Mouse (Mus musculus): ENCODE data around the gene Zfp697. TPM values are rescaled to one million over a fixed set of nuclear protein-coding genes. Genes with fewer than 3 reads are reported as not detected.
"Not testable (repeated sequence)": the region's sequence is repeated elsewhere in the genome, so short reads cannot be mapped to it uniquely, and the experiment has no call there.

Zfp697 gene
- polyA plus RNA-seq, 1 experiment from 2014 or later = 9.2 TPM

- not testable (repeated sequence) for H3K9me3 ChIP-seq (ENCODE audit: low read length); H3K27ac ChIP-seq (ENCODE audit: low read length); H3K27me3 ChIP-seq (replicated peaks; ENCODE audit: insufficient read depth, low read length); ATAC-seq; H3K36me3 ChIP-seq (ENCODE audit: insufficient read depth, low read length); H3K4me2 ChIP-seq (replicated peaks; ENCODE audit: low read depth, low read length); H3K4me1 ChIP-seq (ENCODE audit: insufficient read depth, low read depth, low read length); H3K4me3 ChIP-seq (ENCODE audit: low read depth, low read length); H3K9ac ChIP-seq (replicated peaks; ENCODE audit: low read depth); DNase-seq (ENCODE audit: low spot score)
- WGBS = no CpG with 5 or more reads among the region's 5 CpGs
Measured at GRCm38 (mm10) chr3:98560711-98561110, 178.4 kb downstream of the Zfp697 start.

- no CpG with 5 or more reads among the region's 2 CpGs for WGBS
- not testable (repeated sequence) for ATAC-seq; H3K4me2 ChIP-seq (replicated peaks; ENCODE audit: low read depth, low read length); H3K4me1 ChIP-seq (ENCODE audit: insufficient read depth, low read depth, low read length); H3K4me3 ChIP-seq (ENCODE audit: low read depth, low read length); H3K36me3 ChIP-seq (ENCODE audit: insufficient read depth, low read length); H3K27me3 ChIP-seq (replicated peaks; ENCODE audit: insufficient read depth, low read length); DNase-seq (ENCODE audit: low spot score); H3K9me3 ChIP-seq (ENCODE audit: low read length); H3K9ac ChIP-seq (replicated peaks; ENCODE audit: low read depth); H3K27ac ChIP-seq (ENCODE audit: low read length)
Measured at GRCm38 (mm10) chr3:98563831-98564230, 181.6 kb downstream of the Zfp697 start.

- not testable (repeated sequence) for H3K4me2 ChIP-seq (replicated peaks; ENCODE audit: low read depth, low read length); ATAC-seq; H3K4me3 ChIP-seq (ENCODE audit: low read depth, low read length); H3K27ac ChIP-seq (ENCODE audit: low read length); H3K4me1 ChIP-seq (ENCODE audit: insufficient read depth, low read depth, low read length); H3K36me3 ChIP-seq (ENCODE audit: insufficient read depth, low read length); H3K9me3 ChIP-seq (ENCODE audit: low read length); DNase-seq (ENCODE audit: low spot score); H3K27me3 ChIP-seq (replicated peaks; ENCODE audit: insufficient read depth, low read length); H3K9ac ChIP-seq (replicated peaks; ENCODE audit: low read depth)
- no CpG with 5 or more reads among the region's 3 CpGs for WGBS
Measured at GRCm38 (mm10) chr3:98564894-98565293, 182.6 kb downstream of the Zfp697 start.

GRCm38 (mm10) chr3:98567717-98568116 is 185.5 kb downstream of the Zfp697 start:
- not testable (repeated sequence) for ATAC-seq; H3K27me3 ChIP-seq (replicated peaks; ENCODE audit: insufficient read depth, low read length); H3K4me2 ChIP-seq (replicated peaks; ENCODE audit: low read depth, low read length); H3K36me3 ChIP-seq (ENCODE audit: insufficient read depth, low read length); H3K4me1 ChIP-seq (ENCODE audit: insufficient read depth, low read depth, low read length); H3K9ac ChIP-seq (replicated peaks; ENCODE audit: low read depth); H3K27ac ChIP-seq (ENCODE audit: low read length); H3K9me3 ChIP-seq (ENCODE audit: low read length); DNase-seq (ENCODE audit: low spot score); H3K4me3 ChIP-seq (ENCODE audit: low read depth, low read length)
- 72% methylated on average over 2 of the region's 2 CpGs for WGBS

- H3K4me1 ChIP-seq (ENCODE audit: insufficient read depth, low read depth, low read length); ATAC-seq; H3K9ac ChIP-seq (replicated peaks; ENCODE audit: low read depth); H3K9me3 ChIP-seq (ENCODE audit: low read length); H3K27me3 ChIP-seq (replicated peaks; ENCODE audit: insufficient read depth, low read length); H3K36me3 ChIP-seq (ENCODE audit: insufficient read depth, low read length); H3K4me2 ChIP-seq (replicated peaks; ENCODE audit: low read depth, low read length); H3K27ac ChIP-seq (ENCODE audit: low read length); DNase-seq (ENCODE audit: low spot score); H3K4me3 ChIP-seq (ENCODE audit: low read depth, low read length): not testable (repeated sequence)
- no CpG with 5 or more reads among the region's 1 CpGs for WGBS
Measured at GRCm38 (mm10) chr3:98581024-98581423, 198.8 kb downstream of the Zfp697 start.

- not testable (repeated sequence) for H3K9me3 ChIP-seq (ENCODE audit: low read length); H3K27me3 ChIP-seq (replicated peaks; ENCODE audit: insufficient read depth, low read length); H3K4me2 ChIP-seq (replicated peaks; ENCODE audit: low read depth, low read length); H3K9ac ChIP-seq (replicated peaks; ENCODE audit: low read depth); ATAC-seq; DNase-seq (ENCODE audit: low spot score); H3K4me3 ChIP-seq (ENCODE audit: low read depth, low read length); H3K4me1 ChIP-seq (ENCODE audit: insufficient read depth, low read depth, low read length); H3K36me3 ChIP-seq (ENCODE audit: insufficient read depth, low read length); H3K27ac ChIP-seq (ENCODE audit: low read length)
- WGBS = no CpG with 5 or more reads among the region's 1 CpGs
Measured at GRCm38 (mm10) chr3:98582202-98582601, 199.9 kb downstream of the Zfp697 start.

GRCm38 (mm10) chr3:98582622-98583021 is 200.4 kb downstream of the Zfp697 start:
- H3K4me2 ChIP-seq (replicated peaks; ENCODE audit: low read depth, low read length); ATAC-seq: not testable (repeated sequence)

More at GRCm38 (mm10) chr3:98582622-98583021, 200.4 kb downstream of the Zfp697 start:
- not testable (repeated sequence) for H3K9ac ChIP-seq (replicated peaks; ENCODE audit: low read depth); H3K4me3 ChIP-seq (ENCODE audit: low read depth, low read length); DNase-seq (ENCODE audit: low spot score); H3K27ac ChIP-seq (ENCODE audit: low read length); H3K9me3 ChIP-seq (ENCODE audit: low read length); H3K4me1 ChIP-seq (ENCODE audit: insufficient read depth, low read depth, low read length); H3K36me3 ChIP-seq (ENCODE audit: insufficient read depth, low read length); H3K27me3 ChIP-seq (replicated peaks; ENCODE audit: insufficient read depth, low read length)
